Mouse (Mus musculus): ENCODE data around the gene Bcl2l13. TPM values are rescaled to one million over a fixed set of nuclear protein-coding genes. Genes with fewer than 3 reads are reported as not detected.

Gene Bcl2l13
- total and polyA plus RNA-seq, 3 experiments = 24.6 to 46.6 (median 25.5) TPM

DNA sequence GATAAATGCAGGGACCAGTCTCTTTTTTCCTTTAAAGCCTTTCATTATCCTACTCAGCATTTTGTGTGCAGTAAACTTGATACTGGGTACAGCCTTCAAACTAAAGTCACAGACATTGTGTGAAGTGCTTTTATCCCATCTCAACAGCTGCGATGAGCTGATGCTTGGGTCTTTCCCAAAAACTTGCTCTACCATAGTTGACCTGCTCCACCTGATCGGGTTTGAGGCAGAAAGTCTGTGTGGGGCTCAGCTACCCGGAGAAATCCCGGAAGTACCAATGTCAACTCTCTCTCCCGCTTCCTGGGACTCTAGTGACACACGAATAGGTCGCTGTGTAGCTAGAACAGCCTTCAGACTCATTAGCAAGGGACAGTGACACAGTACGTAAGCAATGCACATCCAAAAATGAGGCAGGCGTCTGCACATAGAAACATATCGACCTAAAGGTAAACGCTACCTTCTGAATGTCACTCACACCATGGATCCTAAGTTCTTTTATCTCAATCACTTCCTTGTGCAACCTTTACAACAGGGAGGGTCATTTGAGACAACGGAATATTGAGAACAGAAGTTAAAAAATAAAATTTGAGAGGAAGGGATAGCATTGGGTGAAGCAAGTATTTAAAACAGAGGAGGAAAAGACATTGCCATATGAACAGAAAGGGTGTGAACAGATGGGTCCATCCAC lies 102.9 kb downstream of the Bcl2l13 start (continued):
- TF ChIP-seq ZNF384 (IDR thresholded peaks at IDR 0.05; ENCODE audit: low read depth, low read length) = no peak; the same call in 1 of the 2 replicates
- no peak for TF ChIP-seq GABPA (IDR thresholded peaks at IDR 0.05; ENCODE audit: insufficient replicate concordance, low read depth, low read length)
- peak; percentile 31; the same call in 1 of the 2 replicates for TF ChIP-seq HCFC1 (IDR thresholded peaks at IDR 0.05; ENCODE audit: low read depth, low read length)
- TF ChIP-seq ZC3H11A (IDR thresholded peaks at IDR 0.05; ENCODE audit: low read depth, low read length) = no peak

DNA sequence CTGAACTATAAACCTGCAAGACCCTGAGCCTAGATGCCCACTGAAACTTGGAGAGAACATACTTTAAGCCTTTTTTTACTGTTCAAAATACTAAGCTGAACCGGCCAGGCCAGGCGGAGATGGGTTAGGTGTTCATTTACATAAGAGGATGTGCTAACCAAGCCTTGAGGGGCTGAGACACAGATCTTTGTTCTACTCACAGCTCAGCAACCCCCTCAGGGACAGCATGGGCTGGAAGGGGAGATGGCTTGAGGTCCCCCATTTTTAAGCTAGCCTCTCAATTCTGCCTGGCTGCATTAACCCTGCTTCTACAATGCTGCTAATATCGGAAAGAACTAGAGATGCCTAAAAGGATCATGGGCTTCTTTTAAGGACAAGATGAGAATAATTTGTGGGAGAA lies 103.8 kb downstream of the Bcl2l13 start:
- Histone ChIP-seq H3K4me2 (ENCODE audit: insufficient read depth, low read depth, poor library complexity, severe bottlenecking) (peak overlapping the region; percentile 91), H3K27me3 (replicated peaks) (no peaks in the 10 kb centered on the region), H3K9ac (ENCODE audit: insufficient read depth, low read depth) (peak overlapping the region; percentile 89), H3K36me3 (replicated peaks in 1 of 2; ENCODE audit: control insufficient read depth in 1 of 2, insufficient read depth in 1 of 2, low read length in 1 of 2) (peaks cover 22 to 55% of the 10 kb centered on the region in 2 experiments), H3K4me3 (replicated peaks in 1 of 3; ENCODE audit: low read depth in 2 of 3, low read length in 2 of 3, poor library complexity in 1 of 3) (peak overlapping the region; percentile 64 to 94 (median 80)), H3K9me3 (replicated peaks; ENCODE audit: low read length) (no peaks in the 10 kb centered on the region), H3K4me1 (ENCODE audit: control insufficient read depth in 1 of 2, insufficient read depth in 2 of 2) (peaks cover 33 to 49% of the 10 kb centered on the region in 2 experiments), H3K79me2 (replicated peaks; ENCODE audit: control insufficient read depth, extremely low read depth, insufficient read depth, poor library complexity, severe bottlenecking) (peaks cover 46% of the 10 kb centered on the region), H3K27ac (ENCODE audit: insufficient read depth, low read depth) (peak overlapping the region; percentile 99)
- DNase-seq (ENCODE audit: extremely low read depth) = no peak
- in situ Hi-C loops (cut with MboI; ENCODE audit: low pct_ligation_motif_present, low pct_unique_long_range_greater_than_20kb, low sequenced_read_pairs) (no loop called here), dilution Hi-C loops (cut with MboI; ENCODE audit: extremely low pct_ligation_motif_present, extremely low pct_unique_long_range_greater_than_20kb, low sequenced_read_pairs) (no loop called here)
- TF ChIP-seq ZMIZ1 (IDR thresholded peaks at IDR 0.05; ENCODE audit: low read depth, low read length) = peak; percentile 61
- no peak; the same call in 1 of the 2 replicates for TF ChIP-seq ELF1 (IDR thresholded peaks at IDR 0.05; ENCODE audit: low read depth, low read length)
- TF ChIP-seq ETS1 (conservative IDR thresholded peaks at IDR 0.05; ENCODE audit: low read depth, low read length) = no peak
- no peak for TF ChIP-seq EP300 (IDR thresholded peaks at IDR 0.05; ENCODE audit: low read length)
- TF ChIP-seq MAZ (IDR thresholded peaks at IDR 0.05; ENCODE audit: low read depth, low read length) = peak; percentile 48; the same call in 1 of the 2 replicates
- peak; percentile 32; the same call in 1 of the 2 replicates for TF ChIP-seq SIN3A (IDR thresholded peaks at IDR 0.05; ENCODE audit: low read length)
- peak; percentile 78; the same call in 1 of the 2 replicates for TF ChIP-seq POLR2AphosphoS2 (IDR thresholded peaks at IDR 0.05; ENCODE audit: low read depth, low read length)
- TF ChIP-seq TCF12 (IDR thresholded peaks at IDR 0.05; ENCODE audit: low read depth, low read length) = peak; percentile 51; the same call in 1 of the 2 replicates
- TF ChIP-seq UBTF (IDR thresholded peaks at IDR 0.05; ENCODE audit: low read depth, low read length) = 0 out of 2 replicates have a peak, but pooled peaks have one; percentile 68
- TF ChIP-seq ZC3H11A (IDR thresholded peaks at IDR 0.05; ENCODE audit: low read depth, low read length) = no peak
- no peak for TF ChIP-seq PAX5 (IDR thresholded peaks at IDR 0.05; ENCODE audit: low read length)
- no peak for TF ChIP-seq E2F4 (IDR thresholded peaks at IDR 0.05; ENCODE audit: insufficient replicate concordance, low read depth, low read length)
- TF ChIP-seq USF2 (conservative IDR thresholded peaks at IDR 0.05; ENCODE audit: low read depth, low read length) = no peak; the same call in 1 of the 2 replicates
- no peak for TF ChIP-seq KAT2A (IDR thresholded peaks at IDR 0.05; ENCODE audit: insufficient replicate concordance, low read length)
- no peak for TF ChIP-seq MAFK (IDR thresholded peaks at IDR 0.05; ENCODE audit: insufficient replicate concordance, low read length)
- TF ChIP-seq HCFC1 (IDR thresholded peaks at IDR 0.05; ENCODE audit: low read depth, low read length) = no peak
- TF ChIP-seq IRF4 (IDR thresholded peaks at IDR 0.05; ENCODE audit: low read depth, low read length) = no peak
- no peak for TF ChIP-seq ZKSCAN1 (IDR thresholded peaks at IDR 0.05; ENCODE audit: borderline replicate concordance, low read depth, low read length)
- TF ChIP-seq ZNF384 (IDR thresholded peaks at IDR 0.05; ENCODE audit: low read depth, low read length) = no peak
- TF ChIP-seq MYC (IDR thresholded peaks at IDR 0.05; ENCODE audit: low read depth, low read length) = peak; percentile 68
- TF ChIP-seq JUND (conservative IDR thresholded peaks at IDR 0.05; ENCODE audit: low read depth, low read length) = no peak; the same call in 1 of the 2 replicates
- TF ChIP-seq JUN (IDR thresholded peaks at IDR 0.05; ENCODE audit: insufficient read depth, low read depth, low read length) = no peak
- peak; percentile 85 for TF ChIP-seq POLR2A (IDR thresholded peaks at IDR 0.05; ENCODE audit: low read depth, low read length)
- TF ChIP-seq MEF2A (IDR thresholded peaks at IDR 0.05; ENCODE audit: borderline replicate concordance, low read depth, low read length) = 0 out of 2 replicates have a peak, but pooled peaks have one; percentile 41
- TF ChIP-seq NELFE (IDR thresholded peaks at IDR 0.05; ENCODE audit: low read depth, low read length) = peak; percentile 86
- TF ChIP-seq NRF1 (IDR thresholded peaks at IDR 0.05; ENCODE audit: low read depth, low read length) = no peak
- peak; percentile 82; the same call in 1 of the 2 replicates for TF ChIP-seq TBP (conservative IDR thresholded peaks at IDR 0.05; ENCODE audit: low read depth, low read length)
- no peak for TF ChIP-seq GABPA (IDR thresholded peaks at IDR 0.05; ENCODE audit: insufficient replicate concordance, low read depth, low read length)
- TF ChIP-seq MAX (IDR thresholded peaks at IDR 0.05; ENCODE audit: low read length) = peak; percentile 7; the same call in 1 of the 2 replicates
